Mouse (Mus musculus) CH12.LX (cell line): ENCODE data around the gene Snx30. TPM values are rescaled to one million over a fixed set of nuclear protein-coding genes. Genes with fewer than 3 reads are reported as not detected.

Experiments
- DNase-seq: peaks from one replicate; pipeline ENCODE4 v3.0.0-alpha.2; 2013; ENCODE audit errors: extremely low read depth
- H3K27ac ChIP-seq: 2 replicates; pipeline ENCODE4 v1.5.1; 2012; ENCODE audit warnings: low read depth, mild to moderate bottlenecking, control low read depth, moderate library complexity; ENCODE audit not compliant: insufficient read depth
- H3K27me3 ChIP-seq: replicated peaks from 2 replicates; pipeline ENCODE3; 2012; ENCODE audit warnings: inconsistent platforms
- H3K36me3 ChIP-seq, 2 experiments: replicated peaks in 1 of 2; 2 replicates each; pipeline versions ENCODE3 to v1.6.1; 2012; ENCODE audit warnings: inconsistent platforms in 1 of 2, low read length in 1 of 2, mild to moderate bottlenecking in 1 of 2, mixed read lengths in 1 of 2, moderate library complexity in 1 of 2; ENCODE audit not compliant: control insufficient read depth in 1 of 2, insufficient read depth in 1 of 2
- H3K4me1 ChIP-seq, 2 experiments: 2 replicates each; pipeline ENCODE4 v1.6.1; 2012; ENCODE audit warnings: inconsistent platforms in 1 of 2, moderate library complexity in 1 of 2; ENCODE audit not compliant: insufficient read depth in 2 of 2, control insufficient read depth in 1 of 2
- H3K4me2 ChIP-seq: 2 replicates; pipeline ENCODE4 v1.6.1; 2012; ENCODE audit warnings: low read depth, mild to moderate bottlenecking, control low read depth; ENCODE audit not compliant: poor library complexity, insufficient read depth, severe bottlenecking
- H3K4me3 ChIP-seq, 3 experiments: fragments of 150-350 bp in 1 of 3; sonication (generic) in 1 of 3; replicated peaks in 1 of 3; 2 replicates each; pipeline versions ENCODE3 to v1.5.1; 2011 to 2012; ENCODE audit warnings: low read depth in 2 of 3, low read length in 2 of 3, mild to moderate bottlenecking in 2 of 3, moderate library complexity in 2 of 3, control low read depth in 1 of 3, improper control_type of control experiment in 1 of 3, inconsistent platforms in 1 of 3, mixed read lengths in 1 of 3; ENCODE audit not compliant: poor library complexity in 1 of 3
- H3K79me2 ChIP-seq: replicated peaks from 2 replicates; pipeline ENCODE4 v1.6.1; 2012; ENCODE audit warnings: mild to moderate bottlenecking, moderate library complexity; ENCODE audit not compliant: control insufficient read depth, poor library complexity, insufficient read depth, severe bottlenecking; ENCODE audit errors: extremely low read depth
- H3K9ac ChIP-seq: 2 replicates; pipeline ENCODE4 v1.6.1; 2012; ENCODE audit warnings: low read depth, mild to moderate bottlenecking, control low read depth, moderate library complexity; ENCODE audit not compliant: insufficient read depth
- H3K9me3 ChIP-seq: replicated peaks from 2 replicates; pipeline ENCODE3; 2012; ENCODE audit warnings: low read length, inconsistent platforms, mixed read lengths
- CHD1 ChIP-seq: IDR thresholded peaks from 2 replicates; pipeline ENCODE4 v1.6.1; 2012; ENCODE audit warnings: low read depth, low read length, improper control_type of control experiment, inconsistent platforms
- CTCF ChIP-seq, 2 experiments: IDR thresholded peaks in 1 of 2; conservative IDR thresholded peaks in 1 of 2; 2 replicates each; pipeline ENCODE4 v1.5.1; 2011 to 2012; ENCODE audit warnings: low read depth in 2 of 2, low read length in 2 of 2, improper control_type of control experiment in 1 of 2, inconsistent platforms in 1 of 2, mild to moderate bottlenecking in 1 of 2, moderate library complexity in 1 of 2
- GABPA ChIP-seq: IDR thresholded peaks from 2 replicates; pipeline ENCODE4 v1.6.1; 2012; ENCODE audit warnings: low read depth, low read length, improper control_type of control experiment, inconsistent platforms; ENCODE audit not compliant: insufficient replicate concordance
- IRF4 ChIP-seq: IDR thresholded peaks from 2 replicates; pipeline ENCODE4 v1.6.1; 2014; ENCODE audit warnings: low read depth, mild to moderate bottlenecking, inconsistent platforms, low read length, improper control_type of control experiment
- JUN ChIP-seq: IDR thresholded peaks from 2 replicates; pipeline ENCODE4 v1.6.1; 2011; ENCODE audit warnings: low read depth, mild to moderate bottlenecking, low read length, improper control_type of control experiment, moderate library complexity; ENCODE audit not compliant: insufficient read depth
- JUND ChIP-seq: conservative IDR thresholded peaks from 2 replicates; pipeline ENCODE4 v1.6.1; 2011; ENCODE audit warnings: low read depth, low read length, improper control_type of control experiment
- KAT2A ChIP-seq: IDR thresholded peaks from 2 replicates; pipeline ENCODE4 v1.6.1; 2012; ENCODE audit warnings: low read length, improper control_type of control experiment, inconsistent platforms; ENCODE audit not compliant: insufficient replicate concordance
- MAFK ChIP-seq: IDR thresholded peaks from 2 replicates; pipeline ENCODE4 v1.6.1; 2011; ENCODE audit warnings: low read length, improper control_type of control experiment; ENCODE audit not compliant: insufficient replicate concordance
- MAX ChIP-seq: IDR thresholded peaks from 2 replicates; pipeline ENCODE4 v1.6.1; 2011; ENCODE audit warnings: low read length, improper control_type of control experiment
- MAZ ChIP-seq: IDR thresholded peaks from 2 replicates; pipeline ENCODE4 v1.6.1; 2012; ENCODE audit warnings: low read depth, mild to moderate bottlenecking, inconsistent platforms, low read length, improper control_type of control experiment, moderate library complexity
- NELFE ChIP-seq: IDR thresholded peaks from 2 replicates; pipeline ENCODE4 v1.6.1; 2011; ENCODE audit warnings: low read depth, low read length, improper control_type of control experiment
- NRF1 ChIP-seq: IDR thresholded peaks from 2 replicates; pipeline ENCODE4 v1.6.1; 2014; ENCODE audit warnings: low read depth, mild to moderate bottlenecking, inconsistent platforms, low read length, improper control_type of control experiment, moderate library complexity
- POLR2A ChIP-seq: IDR thresholded peaks from 2 replicates; pipeline ENCODE4 v1.6.1; 2011; ENCODE audit warnings: low read depth, mild to moderate bottlenecking, improper control_type of control experiment, low read length
- POLR2AphosphoS2 ChIP-seq: IDR thresholded peaks from 2 replicates; pipeline ENCODE4 v1.6.1; 2011; ENCODE audit warnings: low read depth, low read length, improper control_type of control experiment
- RAD21 ChIP-seq: IDR thresholded peaks from 2 replicates; pipeline ENCODE4 v1.6.1; 2011; ENCODE audit warnings: low read depth, mild to moderate bottlenecking, low read length, improper control_type of control experiment, moderate library complexity
- SMC3 ChIP-seq: IDR thresholded peaks from 2 replicates; pipeline ENCODE4 v1.6.1; 2011; ENCODE audit warnings: low read depth, low read length, improper control_type of control experiment
- TBP ChIP-seq: conservative IDR thresholded peaks from 2 replicates; pipeline ENCODE4 v1.6.1; 2011; ENCODE audit warnings: low read depth, low read length, improper control_type of control experiment
- TCF12 ChIP-seq: IDR thresholded peaks from 2 replicates; pipeline ENCODE4 v1.6.1; 2014; ENCODE audit warnings: low read depth, mild to moderate bottlenecking, inconsistent platforms, low read length, improper control_type of control experiment
- UBTF ChIP-seq: IDR thresholded peaks from 2 replicates; pipeline ENCODE4 v1.6.1; 2012; ENCODE audit warnings: low read depth, mild to moderate bottlenecking, inconsistent platforms, low read length, improper control_type of control experiment, moderate library complexity
- USF1 ChIP-seq: IDR thresholded peaks from 2 replicates; pipeline ENCODE4 v1.6.1; 2014; ENCODE audit warnings: low read depth, mild to moderate bottlenecking, inconsistent platforms, low read length, improper control_type of control experiment
- ZC3H11A ChIP-seq: IDR thresholded peaks from 2 replicates; pipeline ENCODE4 v1.6.1; 2012; ENCODE audit warnings: low read depth, mild to moderate bottlenecking, inconsistent platforms, low read length, improper control_type of control experiment
- ZKSCAN1 ChIP-seq: IDR thresholded peaks from 2 replicates; pipeline ENCODE4 v1.6.1; 2012; ENCODE audit warnings: low read depth, inconsistent platforms, low read length, improper control_type of control experiment, borderline replicate concordance
- ZMIZ1 ChIP-seq: IDR thresholded peaks from 2 replicates; pipeline ENCODE4 v1.6.1; 2012; ENCODE audit warnings: low read depth, mild to moderate bottlenecking, inconsistent platforms, low read length, improper control_type of control experiment
- ZNF384 ChIP-seq: IDR thresholded peaks from 2 replicates; pipeline ENCODE4 v1.6.1; 2012; ENCODE audit warnings: low read depth, low read length, improper control_type of control experiment, inconsistent platforms
- dilution Hi-C: fragments of 300-500 bp; cut with MboI; formaldehyde crosslinking; loops from 2 replicates; pipeline ENCODE4 v1.14.3; 2020; ENCODE audit warnings: low sequenced_read_pairs; ENCODE audit not compliant: extremely low pct_unique_long_range_greater_than_20kb, extremely low pct_ligation_motif_present
- in situ Hi-C: fragments of 300-500 bp; cut with MboI; formaldehyde crosslinking; loops from 3 replicates; pipeline ENCODE4 v1.14.3; 2019; ENCODE audit warnings: low sequenced_read_pairs, low pct_ligation_motif_present, low pct_unique_long_range_greater_than_20kb, mixed read lengths
- polyA plus RNA-seq: library from polyadenylated mRNA; unstranded; fragments of >175 nt; gene quantifications from 2 replicates; pipeline ENCODE4 v1.2.1, GENCODE M21; 2012; ENCODE audit warnings: low read depth; ENCODE audit not compliant: insufficient read length
- total RNA-seq, 2 experiments: library from RNA; depleted of rRNA; stranded (reverse); fragments of 300-350 nt in 1 of 2; fragments of >200 nt in 1 of 2; gene quantifications; 2 replicates each; pipeline ENCODE4 v1.2.3; 2012 to 2014

Gene Snx30
- total and polyA plus RNA-seq, 3 experiments = 7.9 to 16.9 (median 8.4) TPM

DNA sequence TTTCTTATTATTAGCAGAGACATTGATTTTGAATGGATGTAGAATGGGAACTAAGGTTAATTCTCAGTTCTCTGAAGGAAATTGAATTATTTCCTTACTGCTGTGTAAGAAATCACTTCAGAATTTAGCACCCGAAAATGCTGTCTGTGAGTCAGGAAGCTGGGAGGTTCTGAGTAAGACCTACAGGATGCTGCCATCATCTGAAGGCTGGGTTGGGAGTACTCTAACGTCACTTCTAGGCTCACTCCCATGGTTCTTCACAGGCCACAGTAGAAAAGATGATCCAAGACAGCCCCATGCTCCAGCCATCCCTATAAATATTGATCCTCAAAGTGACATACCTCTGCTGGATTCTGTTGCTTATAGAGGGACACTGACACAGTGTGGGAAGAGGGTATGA lies 1.9 kb downstream of the Snx30 start:
- dilution Hi-C loops = no loop called here

DNA sequence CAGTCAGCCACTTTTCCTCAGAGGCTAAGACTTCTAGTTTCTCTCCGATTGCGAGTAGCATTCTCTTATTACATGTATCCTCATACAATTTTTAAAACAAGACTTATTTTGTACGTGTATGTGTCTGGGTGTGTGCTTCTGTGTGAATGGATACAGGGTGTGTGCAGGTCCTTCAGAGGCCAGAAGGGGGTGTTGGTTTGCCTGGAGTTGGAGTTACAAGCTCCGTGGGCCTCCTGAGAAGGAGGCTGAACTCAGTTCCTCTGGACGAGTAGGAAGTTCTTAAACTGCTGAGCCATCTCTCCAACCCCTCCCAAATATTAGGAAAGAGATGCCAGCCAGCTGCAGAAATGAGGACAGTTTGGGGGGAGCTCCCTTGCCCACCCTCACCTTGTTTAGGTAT lies 2.8 kb downstream of the Snx30 start:
- no peak overlapping the region for H3K27ac ChIP-seq
- DNase-seq = no peak
- H3K4me2 ChIP-seq = no peak overlapping the region
- H3K4me1 ChIP-seq = peaks cover 12 to 66% of the 10 kb centered on the region in 2 experiments
- no peak overlapping the region for H3K4me3 ChIP-seq
- H3K9me3 ChIP-seq = no peaks in the 10 kb centered on the region
- in situ Hi-C loops = no loop called here
- dilution Hi-C loops = no loop called here
- no peak overlapping the region for H3K9ac ChIP-seq
- TF ChIP-seq SMC3 (peak; percentile 48), RAD21 (peak; percentile 35), GABPA (no peak), UBTF (no peak), CTCF (conservative IDR thresholded peaks at IDR 0.05 in 1 of 2, IDR thresholded peaks at IDR 0.05 in 1 of 2; ENCODE audit: low read depth in 2 of 2, low read length in 2 of 2) (peak in 1 of 2 experiments; percentile 58; a peak in 2 of 4 replicates)
- no peaks in the 10 kb centered on the region for H3K27me3 ChIP-seq
- H3K79me2 ChIP-seq = peaks cover 10% of the 10 kb centered on the region
- peaks cover 0 to 27% of the 10 kb centered on the region in 2 experiments for H3K36me3 ChIP-seq

More for the DNA sequence above, 1.9 kb downstream of the Snx30 start:
- H3K79me2 ChIP-seq = peaks cover 10% of the 10 kb centered on the region
- H3K4me2 ChIP-seq = no peak overlapping the region; the same call in 1 of the 2 replicates
- no peak for DNase-seq
- H3K9me3 ChIP-seq = no peaks in the 10 kb centered on the region
- no peak overlapping the region for H3K27ac ChIP-seq
- peak overlapping the region in 2 of 3 experiments; percentile 77 to 95 for H3K4me3 ChIP-seq
- H3K9ac ChIP-seq = no peak overlapping the region
- in situ Hi-C loops = no loop called here
- TF ChIP-seq RAD21 (no peak), NRF1 (no peak), POLR2A (no peak), NELFE (no peak), MAX (no peak), GABPA (no peak), MAZ (no peak)
- no peaks in the 10 kb centered on the region for H3K27me3 ChIP-seq
- peaks cover 14 to 71% of the 10 kb centered on the region in 2 experiments for H3K4me1 ChIP-seq
- peaks cover 0 to 27% of the 10 kb centered on the region in 2 experiments for H3K36me3 ChIP-seq

DNA sequence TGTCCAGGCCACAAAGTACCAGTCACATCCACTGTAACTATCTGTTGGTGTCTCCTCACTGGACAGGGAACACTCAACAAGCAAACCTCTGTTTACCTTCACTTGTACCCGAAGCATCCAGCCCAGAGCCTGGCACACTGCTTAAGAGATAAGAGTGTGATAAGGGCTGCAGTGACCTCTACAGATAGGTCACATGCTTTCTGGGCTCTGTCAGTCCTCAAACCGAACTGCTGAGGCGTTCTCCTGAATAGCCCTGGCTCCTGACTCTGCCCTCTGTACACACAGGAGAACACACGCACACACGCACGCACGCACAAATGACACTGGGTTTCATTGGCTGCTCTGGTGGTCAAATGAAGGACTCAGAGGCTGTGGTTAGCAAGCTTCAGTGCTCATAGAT lies 8.5 kb downstream of the Snx30 start:
- Histone ChIP-seq H3K4me2 (no peak overlapping the region), H3K4me3 (no peak overlapping the region), H3K79me2 (no peaks in the 10 kb centered on the region), H3K9ac (no peak overlapping the region), H3K9me3 (peaks cover 4% of the 10 kb centered on the region), H3K27me3 (no peaks in the 10 kb centered on the region), H3K36me3 (peaks cover 0 to 48% of the 10 kb centered on the region in 2 experiments), H3K27ac (no peak overlapping the region), H3K4me1 (peaks cover 23 to 84% of the 10 kb centered on the region in 2 experiments)
- in situ Hi-C loops = loop anchor here (5.0 kb wide), 1 partner anchor 33 kb away; no protein-coding TSS in a partner anchor
- no peak for DNase-seq
- dilution Hi-C loops = no loop called here
- TF ChIP-seq CHD1 = no peak
- TF ChIP-seq KAT2A = no peak
- no peak for TF ChIP-seq TBP
- no peak for TF ChIP-seq POLR2AphosphoS2
- no peak; the same call in 1 of the 2 replicates for TF ChIP-seq RAD21
- no peak for TF ChIP-seq ZC3H11A
- no peak for TF ChIP-seq ZKSCAN1
- TF ChIP-seq MAX = no peak
- TF ChIP-seq UBTF = no peak
- no peak for TF ChIP-seq JUND
- no peak for TF ChIP-seq MAFK
- TF ChIP-seq USF1 = no peak
- no peak for TF ChIP-seq NRF1
- TF ChIP-seq ZMIZ1 = no peak
- TF ChIP-seq MAZ = no peak
- no peak for TF ChIP-seq IRF4
- no peak for TF ChIP-seq ZNF384
- TF ChIP-seq TCF12 = no peak
- no peak for TF ChIP-seq CTCF (conservative IDR thresholded peaks at IDR 0.05 in 1 of 2, IDR thresholded peaks at IDR 0.05 in 1 of 2; ENCODE audit: low read depth in 2 of 2, low read length in 2 of 2)
- TF ChIP-seq JUN = no peak
- TF ChIP-seq, all 38 proteins: peak for 0
